Mouse (Mus musculus) fat pad, adult 2 months (tissue): ENCODE data around the gene Dgcr8.
"Not testable (repeated sequence)": the region's sequence is repeated elsewhere in the genome, so short reads cannot be mapped to it uniquely, and the experiment has no call there.

Source experiments
- DNase-seq: peaks from one replicate; pipeline ENCODE4 v3.0.0-alpha.2; 2011; ENCODE audit warnings: low read depth, low spot score; ENCODE audit errors: extremely low read depth

The Dgcr8 gene

GRCm38 (mm10) chr16:18289067-18289588, at the start of gene Dgcr8:
Gene Dgcr8, minus strand, starts transcription at chr16:18289246.
- DNase-seq = peak; percentile 31

DNA sequence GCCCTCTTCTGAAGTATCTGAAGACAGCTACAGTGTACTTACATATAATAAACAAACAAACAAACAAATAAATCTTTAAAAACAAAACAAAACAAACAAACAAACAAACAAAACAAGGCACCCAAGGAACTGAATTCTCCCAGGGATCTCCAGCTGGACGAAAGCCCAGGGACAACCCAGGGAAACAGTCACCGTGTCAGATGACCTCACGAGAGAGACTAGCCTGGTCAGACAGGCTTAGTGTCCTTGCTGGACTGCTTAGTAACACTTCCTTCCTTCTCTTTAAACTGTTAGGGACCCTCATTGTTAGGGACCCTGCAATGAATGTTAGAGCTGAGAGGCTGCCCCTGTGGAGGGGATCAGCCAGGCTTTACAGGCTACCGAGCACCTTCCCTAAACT, 48.2 kb upstream of the Dgcr8 start:
- DNase-seq = no peak

GRCm38 (mm10) chr16:18335981-18336380, 46.9 kb upstream of the Dgcr8 start:
- DNase-seq = no peak

DNA sequence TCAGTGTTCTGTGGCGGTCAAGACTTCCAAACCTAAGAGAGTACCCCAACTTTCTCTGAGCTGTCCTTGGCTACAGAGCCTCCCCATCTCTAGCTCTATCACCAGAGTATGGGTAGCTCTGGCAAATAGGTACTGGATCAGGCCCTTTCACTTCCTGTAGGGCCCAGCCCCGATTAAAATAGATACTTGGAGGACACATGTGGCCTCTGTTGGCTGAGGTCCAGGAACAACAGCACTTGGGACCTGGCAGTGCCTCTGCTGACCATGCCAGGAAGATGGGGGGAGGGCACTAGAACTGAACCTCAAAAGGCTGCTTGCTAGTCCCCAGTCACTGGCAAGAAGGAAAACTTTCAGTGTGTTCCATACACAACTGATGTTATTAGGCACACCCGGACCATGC, 44.9 kb upstream of the Dgcr8 start:
- DNase-seq = no peak

DNA sequence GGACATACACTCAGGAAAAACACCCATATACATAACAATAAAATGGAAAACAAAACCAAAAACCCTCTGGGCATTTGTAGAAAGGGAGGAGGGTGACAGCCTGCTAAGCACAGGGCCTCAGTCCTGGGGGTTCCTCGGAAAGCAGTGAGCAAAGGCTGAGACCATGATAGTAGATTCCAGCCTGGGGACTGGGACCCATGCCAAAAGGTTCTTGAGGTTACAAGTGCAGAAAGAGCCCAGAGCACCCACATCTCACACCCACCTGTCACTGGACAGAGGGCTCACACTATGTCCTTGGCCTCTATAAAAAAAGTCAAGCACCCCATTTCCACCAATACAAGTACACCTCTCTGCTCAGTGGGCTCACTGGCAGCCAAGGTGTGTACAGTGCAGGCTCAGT, 39.5 kb upstream of the Dgcr8 start:
- no peak for DNase-seq

- no peak for DNase-seq
Observed at GRCm38 (mm10) chr16:18327936-18328335, 38.9 kb upstream of the Dgcr8 start.

- DNase-seq = no peak
Observed at GRCm38 (mm10) chr16:18325741-18326140, 36.7 kb upstream of the Dgcr8 start.

DNA sequence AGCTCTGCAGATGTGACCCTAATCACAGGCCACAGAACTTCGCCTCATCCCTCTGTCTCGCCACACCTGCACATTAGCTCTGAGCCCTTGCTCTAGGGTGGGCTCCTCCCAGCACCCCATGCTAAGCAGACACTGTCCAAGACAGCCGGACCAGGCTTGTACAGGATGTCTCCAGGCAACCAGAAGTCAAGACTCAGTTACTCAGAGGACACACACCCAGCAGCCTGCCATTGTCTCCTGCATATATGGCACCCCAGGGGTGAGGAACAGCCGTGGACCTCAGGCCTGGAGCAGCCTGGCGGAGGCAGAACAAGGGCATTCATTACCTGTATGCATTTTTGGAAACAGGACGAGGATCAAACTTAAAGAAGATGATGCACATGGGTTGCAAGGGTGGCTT, 35.0 kb upstream of the Dgcr8 start:
- DNase-seq = no peak

GRCm38 (mm10) chr16:18323460-18323859, 34.4 kb upstream of the Dgcr8 start:
- DNase-seq = no peak

DNA sequence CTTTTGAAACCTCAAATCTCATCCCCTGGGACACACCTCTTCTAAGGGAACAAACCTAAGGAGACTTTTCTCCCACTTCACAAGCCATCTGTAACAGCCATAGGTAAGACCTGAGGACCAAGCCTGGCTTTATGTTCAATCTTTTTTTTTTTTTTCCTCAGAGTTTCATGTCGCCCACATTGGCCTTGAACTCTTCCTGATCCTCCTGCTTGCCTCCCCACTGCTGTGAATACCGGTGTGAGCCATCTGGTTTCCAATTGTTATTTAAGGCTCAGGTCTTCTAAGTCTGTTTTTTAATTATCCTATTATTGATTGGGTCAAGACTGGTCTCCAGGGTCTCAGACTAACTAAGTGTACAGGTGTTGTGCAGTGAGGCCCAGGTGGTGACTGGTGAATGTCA, 32.4 kb upstream of the Dgcr8 start:
- DNase-seq = no peak

GRCm38 (mm10) chr16:18318992-18319391, 29.9 kb upstream of the Dgcr8 start:
- no peak for DNase-seq

DNA sequence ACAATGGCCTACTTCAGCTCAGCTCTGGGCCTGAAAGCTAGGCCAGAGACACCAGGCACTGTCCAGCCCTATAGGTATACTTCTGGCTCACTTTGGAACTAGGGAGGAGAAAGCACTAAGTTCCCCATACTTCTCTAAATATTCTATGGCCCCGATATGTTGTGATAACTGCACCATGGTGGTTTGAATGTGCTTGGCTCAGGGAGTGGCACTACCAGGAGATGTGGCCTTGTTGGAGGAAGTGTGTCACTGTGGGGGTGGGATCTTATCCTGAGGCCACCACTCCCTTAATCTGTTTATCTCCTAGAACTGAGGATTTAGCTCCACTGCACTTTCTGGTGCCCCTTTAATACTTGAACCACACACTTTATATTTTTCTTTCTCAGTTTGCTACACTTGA, 19.1 kb upstream of the Dgcr8 start:
- DNase-seq = no peak

GRCm38 (mm10) chr16:18289614-18290013, 568 bp upstream of the Dgcr8 start:
- DNase-seq = not testable (repeated sequence)

DNA sequence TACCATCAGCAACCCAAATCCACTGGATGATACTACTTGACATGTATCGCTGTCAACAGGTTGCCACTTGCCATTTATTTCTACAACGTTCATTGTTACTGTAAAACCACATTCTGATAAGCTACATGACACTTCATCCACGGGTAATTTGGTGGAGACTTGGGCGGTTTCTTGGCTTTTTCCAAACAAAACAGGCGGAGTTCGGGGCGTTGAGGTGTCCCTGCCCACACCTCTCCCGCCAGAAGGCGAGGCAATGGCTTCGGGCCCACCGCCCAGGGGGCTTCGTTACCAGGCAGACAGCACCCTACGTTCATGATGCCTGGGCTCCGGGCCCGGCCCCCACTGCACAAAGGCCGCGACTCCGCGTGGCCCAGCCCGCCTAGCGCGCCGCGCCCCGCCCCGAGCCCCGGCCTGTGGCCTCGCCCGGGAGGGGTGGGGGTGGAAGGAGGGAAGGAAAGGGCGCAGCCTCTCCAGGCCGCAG, 425 bp downstream of the Dgcr8 start:
- no peak for DNase-seq

GRCm38 (mm10) chr16:18288166-18288565, 880 bp downstream of the Dgcr8 start:
- DNase-seq = no peak

GRCm38 (mm10) chr16:18275166-18275565, 13.9 kb downstream of the Dgcr8 start:
- DNase-seq = no peak

- no peak for DNase-seq
Observed at GRCm38 (mm10) chr16:18268182-18268581, 20.9 kb downstream of the Dgcr8 start.

- DNase-seq = no peak
Observed at GRCm38 (mm10) chr16:18265024-18265423, 24.0 kb downstream of the Dgcr8 start.

- DNase-seq = no peak
Observed at GRCm38 (mm10) chr16:18258221-18258620, 30.8 kb downstream of the Dgcr8 start, which contains the start of gene Gm49776. Gene Gm49776, minus strand, starts transcription at chr16:18258321.

DNA sequence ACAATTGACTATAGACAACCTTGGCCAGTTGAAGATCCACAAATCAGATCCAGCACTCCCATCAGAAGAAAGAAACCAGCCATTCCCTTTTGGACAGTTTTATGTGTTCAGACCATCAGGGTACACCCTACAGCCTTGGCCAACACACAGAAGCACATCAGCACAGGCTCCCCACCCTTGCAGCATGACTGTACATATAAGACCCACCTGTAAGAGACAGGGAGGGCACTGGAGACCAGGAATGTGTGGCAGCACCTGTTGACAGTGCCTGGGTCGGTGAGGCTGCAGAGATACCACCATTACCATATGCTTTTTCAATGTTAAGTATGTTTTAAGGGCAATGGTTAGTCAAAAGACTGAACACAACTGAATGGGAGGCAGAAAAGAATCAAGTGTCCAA, 35.2 kb downstream of the Dgcr8 start:
- no peak for DNase-seq

GRCm38 (mm10) chr16:18252736-18253135, 36.3 kb downstream of the Dgcr8 start:
- DNase-seq = no peak

- DNase-seq = no peak
Observed at GRCm38 (mm10) chr16:18250828-18251790, 37.9 kb downstream of the Dgcr8 start.
